Mouse (Mus musculus): ENCODE results near the gene Snrnp25.
A peak's percentile ranks its signal among the peaks of the same experiment; 100 is the strongest.

Snrnp25 gene

GRCm38 (mm10) chr11:32224468-32225139 lies 19.4 kb downstream of the Snrnp25 start:
- DNase-seq (ENCODE audit: low spot score): peak; percentile 65

- no peak for DNase-seq (ENCODE audit: low spot score)
Measured at GRCm38 (mm10) chr11:32225222-32226104, 20.2 kb downstream of the Snrnp25 start.

GRCm38 (mm10) chr11:32226124-32226871 lies 21.1 kb downstream of the Snrnp25 start, which contains the start of gene Mpg:
Gene Mpg (plus strand): TSS chr11:32226505.
- DNase-seq (ENCODE audit: low spot score): peak; percentile 89

GRCm38 (mm10) chr11:32227041-32227440 lies 21.8 kb downstream of the Snrnp25 start:
- DNase-seq (ENCODE audit: low spot score): no peak

GRCm38 (mm10) chr11:32227555-32227954 lies 22.3 kb downstream of the Snrnp25 start:
- no peak for DNase-seq (ENCODE audit: low spot score)

GRCm38 (mm10) chr11:32228292-32228845 lies 23.2 kb downstream of the Snrnp25 start:
- DNase-seq (ENCODE audit: low spot score): no peak

GRCm38 (mm10) chr11:32230220-32230619 lies 25.0 kb downstream of the Snrnp25 start:
- peak; percentile 65 for DNase-seq (ENCODE audit: low spot score)

- peak; percentile 49 for DNase-seq (ENCODE audit: low spot score)
Measured at GRCm38 (mm10) chr11:32231125-32231524, 25.9 kb downstream of the Snrnp25 start.

GRCm38 (mm10) chr11:32232848-32233247 lies 27.6 kb downstream of the Snrnp25 start:
- no peak for DNase-seq (ENCODE audit: low spot score)

- DNase-seq (ENCODE audit: low spot score): peak; percentile 48
Measured at GRCm38 (mm10) chr11:32233895-32234294, 28.7 kb downstream of the Snrnp25 start.

- DNase-seq (ENCODE audit: low spot score): no peak
Measured at GRCm38 (mm10) chr11:32234816-32235485, 29.7 kb downstream of the Snrnp25 start.

- peak; percentile 57 for DNase-seq (ENCODE audit: low spot score)
Measured at GRCm38 (mm10) chr11:32235646-32236045, 30.4 kb downstream of the Snrnp25 start.

GRCm38 (mm10) chr11:32236132-32236531 lies 30.9 kb downstream of the Snrnp25 start:
- no peak for DNase-seq (ENCODE audit: low spot score)

GRCm38 (mm10) chr11:32236712-32237410 lies 31.6 kb downstream of the Snrnp25 start:
- DNase-seq (ENCODE audit: low spot score): peak; percentile 66

GRCm38 (mm10) chr11:32237411-32237795 lies 32.2 kb downstream of the Snrnp25 start:
- DNase-seq (ENCODE audit: low spot score): no peak

- DNase-seq (ENCODE audit: low spot score): peak; percentile 80
Measured at GRCm38 (mm10) chr11:32238093-32238860, 33.1 kb downstream of the Snrnp25 start.

- no peak for DNase-seq (ENCODE audit: low spot score)
Measured at GRCm38 (mm10) chr11:32241391-32241790, 36.2 kb downstream of the Snrnp25 start.

GRCm38 (mm10) chr11:32242209-32242608 lies 37.0 kb downstream of the Snrnp25 start:
- no peak for DNase-seq (ENCODE audit: low spot score)

- DNase-seq (ENCODE audit: low spot score): no peak
Measured at GRCm38 (mm10) chr11:32243205-32243955, 38.2 kb downstream of the Snrnp25 start.
